Mouse (Mus musculus) kidney, embryonic 14.5 days (tissue): ENCODE results near the gene Fam110a. TPM values are rescaled to one million over a fixed set of nuclear protein-coding genes. Genes with fewer than 3 reads are reported as not detected.
A peak's percentile ranks its signal among the peaks of the same experiment; 100 is the strongest.

ENCODE experiments used
- ATAC-seq: fragments of 200-750 bp; cut with Nextera tagmentation; 2 replicates; pipeline ENCODE4 v1.8.0; 2017; ENCODE audit warnings: moderate number of reproducible peaks, mild to moderate bottlenecking, moderate TSS enrichment, moderate library complexity; ENCODE audit not compliant: low FRiP score, low TSS enrichment
- H3K27ac ChIP-seq: fragments of 300-500 bp; sonication (generic); 2 replicates; pipeline ENCODE4 v1.5.1; 2014; ENCODE audit warnings: low read depth, mild to moderate bottlenecking, low read length, moderate library complexity, mixed read lengths
- H3K27me3 ChIP-seq: fragments of 300-500 bp; sonication (generic); 2 replicates; pipeline ENCODE4 v1.6.1; 2014; ENCODE audit warnings: mild to moderate bottlenecking, low read length; ENCODE audit not compliant: control insufficient read depth, insufficient read depth
- H3K36me3 ChIP-seq: fragments of 300-500 bp; sonication (generic); 2 replicates; pipeline ENCODE4 v1.6.1; 2014; ENCODE audit warnings: low read length, mixed read lengths; ENCODE audit not compliant: control insufficient read depth, insufficient read depth
- H3K4me1 ChIP-seq: fragments of 300-500 bp; sonication (generic); 2 replicates; pipeline ENCODE4 v1.6.1; 2014; ENCODE audit warnings: low read length, mixed read lengths; ENCODE audit not compliant: control insufficient read depth, insufficient read depth
- H3K4me2 ChIP-seq: fragments of 300-500 bp; sonication (generic); replicated peaks from 2 replicates; pipeline ENCODE4 v1.6.1; 2014; ENCODE audit warnings: low read depth, mild to moderate bottlenecking, low read length
- H3K4me3 ChIP-seq: fragments of 300-500 bp; sonication (generic); 2 replicates; pipeline ENCODE4 v1.5.1; 2014; ENCODE audit warnings: mild to moderate bottlenecking, low read length
- H3K9ac ChIP-seq: fragments of 300-500 bp; sonication (generic); 2 replicates; pipeline ENCODE4 v1.6.1; 2014; ENCODE audit warnings: low read depth, mild to moderate bottlenecking, low read length, moderate library complexity
- H3K9me3 ChIP-seq: fragments of 300-500 bp; sonication (generic); 2 replicates; pipeline ENCODE4 v1.6.1; 2016; ENCODE audit warnings: low read length; ENCODE audit not compliant: control insufficient read depth
- WGBS: fragments of 180-500 bp; shearing (Covaris S2); extraction: QIAGEN DNeasy Blood & Tissue Kit; methylation state at CpG from one replicate; pipeline ENCODE4 v1.1.7; 2014; 5-methylcytosine and 5-hydroxymethylcytosine counted together
- polyA plus RNA-seq: library from polyadenylated mRNA; unstranded; fragments of >200 nt; fragmentation: Nextera tagmentation; extraction: Ambion mirVana; gene quantifications from 2 replicates; pipeline ENCODE4 v1.2.1, GENCODE M21; 2014

Gene Fam110a
- polyA plus RNA-seq, 1 experiment from 2014 or later, result 29.9 TPM

DNA sequence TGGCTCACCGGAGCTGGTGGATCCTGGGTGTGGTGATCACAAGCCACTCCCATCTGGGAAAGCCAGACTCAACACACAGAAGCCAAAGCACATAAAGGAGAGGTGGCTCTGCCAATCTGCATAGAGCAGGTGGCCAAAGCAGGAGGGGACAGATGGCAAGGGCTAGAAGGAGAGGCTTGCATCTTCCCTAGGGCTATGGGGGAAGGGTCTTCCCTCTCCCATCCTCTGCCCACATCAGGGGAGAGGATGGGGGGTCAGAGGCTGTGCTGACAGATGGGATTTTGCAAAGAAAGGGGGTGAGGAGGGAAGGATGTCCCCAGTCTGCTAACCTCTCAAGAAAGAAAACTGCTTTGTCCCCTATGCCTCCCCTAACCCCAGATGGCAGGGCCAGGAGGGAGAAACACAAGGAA is 11.0 kb upstream of the Fam110a start:
- ATAC-seq, result no peak
- Histone ChIP-seq H3K27ac (no peak overlapping the region), H3K36me3 (no peaks in the 10 kb centered on the region), H3K4me3 (no peak overlapping the region), H3K4me2 (no peak overlapping the region), H3K4me1 (0 out of 2 replicates have a peak, but pooled peaks cover 8% of the 10 kb centered on the region), H3K27me3 (peaks cover 11% of the 10 kb centered on the region), H3K9ac (no peak overlapping the region), H3K9me3 (no peaks in the 10 kb centered on the region)
- 27% methylated on average over 1 of the region's 1 CpGs for WGBS

DNA sequence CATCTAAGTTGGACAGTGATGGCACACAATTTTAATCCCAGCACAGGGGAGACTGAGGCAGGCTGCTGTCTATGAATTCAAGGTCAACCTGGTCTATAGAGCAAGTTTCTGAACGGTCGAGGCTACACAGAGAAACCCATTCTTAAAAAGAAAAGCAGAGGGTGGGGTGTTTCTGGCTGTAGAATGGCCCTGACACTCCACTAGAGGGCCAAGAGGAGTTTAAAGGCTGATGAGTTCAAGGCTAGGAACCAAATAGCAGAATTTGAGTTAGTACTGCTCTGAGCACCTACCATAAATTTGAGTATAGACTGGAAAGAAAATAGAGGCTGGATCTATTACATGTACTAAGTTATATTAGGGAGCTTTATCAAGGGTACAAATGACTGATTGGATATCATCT is 9.0 kb upstream of the Fam110a start:
- Histone ChIP-seq H3K4me2 (no peak overlapping the region), H3K36me3 (no peaks in the 10 kb centered on the region), H3K4me3 (no peak overlapping the region), H3K27me3 (no peaks in the 10 kb centered on the region), H3K4me1 (0 out of 2 replicates have a peak, but pooled peaks cover 4% of the 10 kb centered on the region), H3K9me3 (no peaks in the 10 kb centered on the region), H3K9ac (no peak overlapping the region), H3K27ac (no peak overlapping the region)
- no peak for ATAC-seq
- WGBS, result 78% methylated on average over 2 of the region's 2 CpGs

DNA sequence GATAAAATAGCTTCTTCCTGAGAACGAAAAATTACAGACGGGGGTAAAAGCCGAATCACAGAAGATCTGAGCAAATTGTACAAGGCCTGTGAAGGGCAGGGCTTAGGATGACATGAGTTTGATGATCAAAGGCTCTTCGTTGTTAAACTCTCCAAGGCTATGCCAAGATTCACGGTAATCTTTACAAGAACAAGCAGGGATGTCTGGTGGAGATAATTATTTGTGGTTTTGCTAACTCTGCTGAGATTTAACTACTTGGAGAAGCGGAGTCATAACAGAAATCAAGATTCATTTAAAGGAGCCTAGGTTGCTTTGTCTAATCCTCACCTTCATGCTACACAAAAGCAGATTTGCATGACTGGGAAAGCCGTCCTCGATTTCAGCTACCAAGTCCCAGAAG is 6.9 kb upstream of the Fam110a start:
- 82% methylated on average over 8 of the region's 8 CpGs for WGBS
- no peak for ATAC-seq
- Histone ChIP-seq H3K9ac (no peak overlapping the region), H3K4me1 (0 out of 2 replicates have a peak, but pooled peaks cover 4% of the 10 kb centered on the region), H3K9me3 (no peaks in the 10 kb centered on the region), H3K4me2 (no peak overlapping the region), H3K36me3 (no peaks in the 10 kb centered on the region), H3K27me3 (no peaks in the 10 kb centered on the region), H3K4me3 (no peak overlapping the region), H3K27ac (no peak overlapping the region)

DNA sequence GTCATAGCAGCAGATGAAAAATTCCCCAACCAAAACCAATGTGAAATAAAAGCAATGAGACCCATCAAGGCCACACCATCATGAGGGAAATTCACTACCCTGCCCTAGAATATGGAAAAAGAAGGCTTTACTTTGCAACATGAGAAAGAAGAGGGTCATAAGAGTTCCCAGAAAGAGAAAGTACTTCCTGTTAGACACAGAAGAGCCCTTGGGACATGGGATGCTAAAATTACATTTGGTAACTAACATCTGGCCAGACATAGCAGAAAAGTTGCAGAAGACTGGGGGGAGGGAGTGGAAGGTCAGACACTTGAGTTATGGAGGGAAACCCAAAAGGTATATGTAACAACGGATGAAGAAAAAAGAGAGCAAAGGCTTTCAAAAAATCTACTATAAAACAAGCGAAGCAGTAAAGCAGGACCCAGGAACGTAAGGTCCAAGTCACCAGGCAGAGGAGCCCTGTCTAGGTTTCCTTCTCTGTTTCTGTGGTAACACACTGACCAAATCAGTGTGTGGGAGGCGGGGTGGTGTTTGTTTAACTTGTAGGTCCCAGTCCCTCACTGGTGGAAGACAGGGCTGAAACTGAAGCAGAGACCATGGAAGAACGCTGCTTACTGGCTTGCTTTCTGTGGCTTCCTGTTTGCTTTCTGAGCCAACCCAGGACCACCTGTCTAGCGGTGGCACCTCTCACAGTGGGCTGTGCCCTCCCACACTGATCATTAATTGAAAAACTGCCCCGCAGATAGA is 5.6 kb upstream of the Fam110a start:
- peak overlapping the region; percentile 5; the same call in 1 of the 2 replicates for H3K27ac ChIP-seq
- 28% methylated on average over 7 of the region's 7 CpGs for WGBS
- H3K4me2 ChIP-seq, result no peak overlapping the region
- no peaks in the 10 kb centered on the region for H3K4me1 ChIP-seq
- H3K9ac ChIP-seq, result no peak overlapping the region
- no peak overlapping the region for H3K4me3 ChIP-seq
- no peaks in the 10 kb centered on the region for H3K27me3 ChIP-seq
- peak; percentile 79 for ATAC-seq
- no peaks in the 10 kb centered on the region for H3K36me3 ChIP-seq
- H3K9me3 ChIP-seq, result no peaks in the 10 kb centered on the region

DNA sequence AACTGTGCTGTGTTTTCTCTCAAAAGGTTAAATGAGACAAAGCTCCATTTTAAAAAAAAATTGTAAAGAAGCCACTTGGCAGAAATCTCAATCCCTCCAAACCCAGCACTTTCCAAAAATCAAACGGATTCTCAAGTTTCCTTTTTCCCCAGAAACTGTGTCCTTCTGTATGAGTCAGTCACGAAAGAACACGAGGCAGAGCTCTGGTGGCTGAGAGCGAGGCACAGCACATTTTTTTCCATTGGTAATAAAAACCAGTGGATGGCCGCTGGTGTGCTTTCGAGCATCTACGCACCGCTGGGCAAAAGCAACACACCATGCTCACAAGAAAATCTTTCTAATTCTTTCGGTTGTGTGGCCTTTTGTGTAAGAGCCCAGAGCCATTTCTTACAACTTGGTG is 4.0 kb upstream of the Fam110a start:
- H3K27me3 ChIP-seq, result no peaks in the 10 kb centered on the region
- H3K36me3 ChIP-seq, result no peaks in the 10 kb centered on the region
- no peak for ATAC-seq
- no peak overlapping the region for H3K9ac ChIP-seq
- H3K4me3 ChIP-seq, result no peak overlapping the region
- 29% methylated on average over 9 of the region's 9 CpGs for WGBS
- H3K9me3 ChIP-seq, result no peaks in the 10 kb centered on the region
- no peak overlapping the region for H3K4me2 ChIP-seq
- 0 out of 2 replicates have a peak overlapping the region, but pooled peaks have one; percentile 1 for H3K27ac ChIP-seq
- no peaks in the 10 kb centered on the region for H3K4me1 ChIP-seq

DNA sequence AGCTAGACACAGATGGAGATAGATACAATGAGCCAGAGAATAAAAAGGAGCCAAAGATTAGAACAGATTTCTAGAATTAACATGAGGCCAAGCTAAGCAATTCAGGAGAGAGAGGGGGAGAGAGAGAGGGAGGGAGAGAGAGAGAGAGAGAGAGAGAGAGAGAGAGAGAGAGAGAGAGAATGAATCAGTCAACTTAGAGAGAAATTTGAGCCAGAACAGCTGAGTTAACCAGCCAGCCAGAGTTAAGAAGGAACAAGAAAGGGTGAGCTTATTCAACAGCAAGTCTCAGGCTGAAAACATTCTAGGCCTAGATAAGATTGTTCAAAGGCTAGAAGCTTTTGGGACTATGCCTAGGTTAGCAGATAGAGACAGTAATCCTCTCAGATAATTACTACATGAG is 2.5 kb upstream of the Fam110a start:
- H3K27ac ChIP-seq, result no peak overlapping the region
- no peak overlapping the region for H3K4me3 ChIP-seq
- H3K27me3 ChIP-seq, result no peaks in the 10 kb centered on the region
- no peaks in the 10 kb centered on the region for H3K9me3 ChIP-seq
- ATAC-seq, result no peak
- H3K9ac ChIP-seq, result no peak overlapping the region
- no peaks in the 10 kb centered on the region for H3K36me3 ChIP-seq
- H3K4me2 ChIP-seq, result no peak overlapping the region
- peaks cover 11% of the 10 kb centered on the region; the same call in 1 of the 2 replicates for H3K4me1 ChIP-seq

DNA sequence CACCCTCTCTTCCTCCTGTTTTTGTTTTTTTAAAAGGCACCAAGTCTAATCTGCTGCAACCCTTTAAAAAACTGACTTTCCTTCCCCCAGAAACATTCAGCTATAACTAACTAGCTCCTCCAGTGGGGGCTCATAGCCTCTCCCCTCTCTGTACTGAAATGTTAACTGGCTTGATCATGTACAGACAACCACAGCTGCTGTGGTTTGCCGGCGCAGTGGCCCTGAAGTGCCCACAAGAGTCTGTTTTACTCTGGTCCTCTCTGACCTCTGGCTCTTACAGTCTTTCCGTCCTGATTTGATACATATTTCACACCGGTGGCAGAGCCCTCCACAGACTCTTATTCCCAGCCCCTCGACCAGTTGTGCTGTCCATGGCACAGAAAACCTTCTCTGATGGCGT is 1.2 kb upstream of the Fam110a start:
- Histone ChIP-seq H3K4me1 (peaks cover 13% of the 10 kb centered on the region; the same call in 1 of the 2 replicates), H3K27ac (no peak overlapping the region), H3K27me3 (no peaks in the 10 kb centered on the region), H3K4me2 (no peak overlapping the region), H3K9ac (no peak overlapping the region), H3K4me3 (no peak overlapping the region), H3K9me3 (no peaks in the 10 kb centered on the region), H3K36me3 (no peaks in the 10 kb centered on the region)
- 74% methylated on average over 6 of the region's 6 CpGs for WGBS
- ATAC-seq, result no peak

DNA sequence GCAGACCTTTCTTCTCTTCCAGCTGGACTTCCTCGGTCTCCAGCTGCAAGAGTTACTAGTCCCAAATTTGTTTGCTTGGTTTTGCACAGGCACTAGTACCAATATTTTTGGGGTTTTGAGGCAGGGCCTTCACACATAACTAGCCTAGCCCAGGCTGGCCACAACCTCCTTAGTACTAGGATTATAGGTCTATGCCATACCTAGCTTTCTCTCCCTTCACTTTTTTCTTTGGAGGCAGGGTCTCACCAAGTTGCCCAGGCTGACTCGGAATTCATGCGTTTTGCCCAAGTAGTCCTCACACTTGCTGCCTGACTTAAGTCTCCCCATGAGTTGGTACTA is 305 bp upstream of the Fam110a start:
- Histone ChIP-seq H3K9ac (peak overlapping the region; percentile 81), H3K4me3 (peak overlapping the region; percentile 91), H3K4me1 (peaks cover 13% of the 10 kb centered on the region; the same call in 1 of the 2 replicates), H3K27me3 (no peaks in the 10 kb centered on the region), H3K4me2 (peak overlapping the region; percentile 65), H3K27ac (no peak overlapping the region), H3K36me3 (no peaks in the 10 kb centered on the region), H3K9me3 (no peaks in the 10 kb centered on the region)
- peak; percentile 21 for ATAC-seq
- WGBS, result 38% methylated on average over 3 of the region's 3 CpGs

DNA sequence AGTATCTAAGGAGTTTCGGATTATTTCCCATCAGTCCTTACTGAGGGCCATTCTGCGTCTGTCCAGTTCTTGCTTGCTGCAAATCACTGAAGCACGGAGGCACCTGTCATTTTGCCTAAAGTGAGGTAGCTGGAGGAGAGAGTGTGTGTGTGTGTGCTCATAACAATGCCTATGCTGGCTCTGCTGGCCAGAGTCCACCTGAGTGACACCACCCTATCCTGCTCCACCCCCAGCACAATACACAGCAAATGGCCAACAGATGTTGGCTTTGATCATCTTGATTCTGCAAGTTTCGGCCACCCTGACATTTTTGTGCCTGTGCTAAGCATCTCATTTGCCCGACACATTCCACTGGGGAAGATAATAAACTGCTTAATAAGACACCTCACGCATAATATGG is 1.5 kb downstream of the Fam110a start:
- no peak overlapping the region for H3K9ac ChIP-seq
- H3K9me3 ChIP-seq, result no peaks in the 10 kb centered on the region
- H3K27me3 ChIP-seq, result peaks cover 4% of the 10 kb centered on the region; the same call in 1 of the 2 replicates
- no peak overlapping the region for H3K27ac ChIP-seq
- no peak for ATAC-seq
- no peak overlapping the region for H3K4me3 ChIP-seq
- peaks cover 26% of the 10 kb centered on the region for H3K4me1 ChIP-seq
- no peaks in the 10 kb centered on the region for H3K36me3 ChIP-seq
- 73% methylated on average over 6 of the region's 6 CpGs for WGBS
- H3K4me2 ChIP-seq, result peak overlapping the region; percentile 65; the same call in 1 of the 2 replicates
